Mouse (Mus musculus) WW6 (cell line): ENCODE data around the gene Cwc15.

Experiments used
- DNase-seq: peaks from one replicate; pipeline ENCODE4 v3.0.0-alpha.2; 2013; ENCODE audit warnings: low read depth, low spot score

The Cwc15 gene

GRCm38 (mm10) chr9:14548366-14548761 is 47.9 kb downstream of the Cwc15 start:
- DNase-seq, result no peak

GRCm38 (mm10) chr9:14558332-14558731 is 57.9 kb downstream of the Cwc15 start:
- DNase-seq, result no peak

- no peak for DNase-seq
Observed at GRCm38 (mm10) chr9:14559430-14559829, 59.0 kb downstream of the Cwc15 start.

- DNase-seq, result no peak
Observed at GRCm38 (mm10) chr9:14559996-14560395, 59.6 kb downstream of the Cwc15 start.
